9 mouse cellular contexts compared by ENCODE assay signal in the genomic region with DNA sequence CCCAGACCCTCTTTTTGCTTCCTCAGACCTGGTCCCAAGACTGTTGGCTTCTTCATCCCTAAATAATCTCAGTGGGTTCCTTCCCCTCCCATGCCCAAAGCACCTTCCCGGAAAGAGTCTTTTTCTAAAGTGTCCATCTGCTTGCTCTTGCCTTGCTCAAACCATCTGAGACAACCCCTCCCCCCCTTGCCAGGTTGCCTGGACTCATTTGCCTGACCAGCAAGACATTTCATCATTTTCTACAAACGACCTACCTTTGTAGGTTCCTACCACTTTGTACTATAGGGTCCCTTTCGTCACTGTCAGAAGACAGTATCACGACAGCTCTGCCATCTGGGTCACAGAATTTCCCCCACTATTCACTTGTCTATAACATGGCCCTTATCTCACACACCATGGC. TPM values are rescaled to one million over a fixed set of nuclear protein-coding genes. Genes with fewer than 3 reads are reported as not detected.
DNase-seq lines count a peak whose midpoint lies in the region; ATAC-seq and TF ChIP-seq lines count a peak whose summit lies in the region.
"Had no signal": no experiment of that assay in that cellular context is flagged by ENCODE, and none has a peak within 500 bp of the region (broad histone marks: within the 10 kb centered on the region; RNA-seq: fewer than 3 reads in every experiment).

No protein-coding gene starts in this region.

- H3K4me3 ChIP-seq in kidney, postnatal 0 days (replicated peaks; ENCODE audit: low read depth, low read length) = no peak overlapping the region
- H3K4me3 ChIP-seq in embryonic facial prominence, embryonic 14.5 days (ENCODE audit: low read depth, low read length) = no peak overlapping the region
- no peak overlapping the region for H3K4me3 ChIP-seq in liver, embryonic 15.5 days (replicated peaks)

- peak; percentile 47 to 67 for DNase-seq in cerebellum, postnatal 14 days
- DNase-seq in cerebellum, postnatal 36 days = no peak
- DNase-seq in kidney, postnatal 0 days (ENCODE audit: low spot score) = no peak
- DNase-seq in kidney, postnatal 36 days = no peak
- no peak for DNase-seq in embryonic facial prominence, embryonic 14.5 days (ENCODE audit: low spot score)
- DNase-seq in urinary bladder, adult 2 months (ENCODE audit: low spot score) = no peak
- DNase-seq in urinary bladder, postnatal 14 days (ENCODE audit: low spot score) = no peak
- DNase-seq: right cerebral cortex, postnatal 25 days had no signal

- 83% methylated on average over 4 of the region's 4 CpGs for WGBS in kidney, postnatal 0 days
- WGBS in embryonic facial prominence, embryonic 14.5 days = 75% methylated on average over 4 of the region's 4 CpGs
- WGBS in liver, embryonic 15.5 days (ENCODE audit: insufficient replicate concordance) = 45% methylated on average over 4 of the region's 4 CpGs

- no peaks in the 10 kb centered on the region for H3K9me3 ChIP-seq in kidney, postnatal 0 days (replicated peaks; ENCODE audit: low read length)
- no peaks in the 10 kb centered on the region for H3K9me3 ChIP-seq in embryonic facial prominence, embryonic 14.5 days (ENCODE audit: control insufficient read depth, low read length)
- H3K9me3 ChIP-seq in liver, embryonic 15.5 days (replicated peaks) = no peaks in the 10 kb centered on the region

- H3K27ac ChIP-seq in kidney, postnatal 0 days = peak overlapping the region; percentile 75
- H3K27ac ChIP-seq in embryonic facial prominence, embryonic 14.5 days (replicated peaks; ENCODE audit: low read depth, low read length) = peak overlapping the region; percentile 87; the same call in 1 of the 2 replicates
- peak overlapping the region; percentile 93 for H3K27ac ChIP-seq in liver, embryonic 15.5 days (replicated peaks)

- TF ChIP-seq CTCF in kidney, postnatal 0 days (IDR thresholded peaks at IDR 0.05; ENCODE audit: low read depth) = no peak

- no peak overlapping the region for H3K9ac ChIP-seq in kidney, postnatal 0 days (ENCODE audit: low read depth, low read length)
- no peak overlapping the region for H3K9ac ChIP-seq in embryonic facial prominence, embryonic 14.5 days (ENCODE audit: low read depth, low read length)
- H3K9ac ChIP-seq in liver, embryonic 15.5 days = peak overlapping the region; percentile 79

- no peak overlapping the region for H3K4me2 ChIP-seq in kidney, postnatal 0 days (ENCODE audit: low read length)
- H3K4me2 ChIP-seq in embryonic facial prominence, embryonic 14.5 days (ENCODE audit: low read depth, low read length) = no peak overlapping the region
- peak overlapping the region; percentile 90 for H3K4me2 ChIP-seq in liver, embryonic 15.5 days

- no peaks in the 10 kb centered on the region for H3K27me3 ChIP-seq in kidney, postnatal 0 days (ENCODE audit: insufficient read depth, low read length)
- H3K27me3 ChIP-seq in embryonic facial prominence, embryonic 14.5 days (replicated peaks; ENCODE audit: control insufficient read depth, insufficient read depth, low read length) = no peaks in the 10 kb centered on the region
- H3K27me3 ChIP-seq in liver, embryonic 15.5 days = no peaks in the 10 kb centered on the region

- H3K36me3 ChIP-seq in kidney, postnatal 0 days (ENCODE audit: insufficient read depth, low read length) = peaks cover 17% of the 10 kb centered on the region
- peaks cover 16% of the 10 kb centered on the region; the same call in 1 of the 2 replicates for H3K36me3 ChIP-seq in embryonic facial prominence, embryonic 14.5 days (ENCODE audit: control insufficient read depth, insufficient read depth, low read length)
- H3K36me3 ChIP-seq in liver, embryonic 15.5 days (replicated peaks) = peaks cover 25% of the 10 kb centered on the region

- ATAC-seq in kidney, postnatal 0 days (replicated peaks; ENCODE audit: low FRiP score, low read depth) = no peak
- ATAC-seq in embryonic facial prominence, embryonic 14.5 days (ENCODE audit: low read depth) = no peak
- no peak for ATAC-seq in liver, embryonic 15.5 days (ENCODE audit: insufficient read depth)

- H3K4me1 ChIP-seq in kidney, postnatal 0 days (replicated peaks; ENCODE audit: insufficient read depth, low read length) = peaks cover 19% of the 10 kb centered on the region; the same call in 1 of the 2 replicates
- peaks cover 38% of the 10 kb centered on the region for H3K4me1 ChIP-seq in embryonic facial prominence, embryonic 14.5 days (ENCODE audit: control insufficient read depth, insufficient read depth, low read length)
- H3K4me1 ChIP-seq in liver, embryonic 15.5 days (replicated peaks) = peaks cover 85% of the 10 kb centered on the region

RNA-seq across cellular contexts. Expression of a gene that starts 1.5 kb away (rescaled TPM):
- polyA plus RNA-seq in kidney, postnatal 0 days (2015; fragmentation: Nextera tagmentation; extraction: Ambion mirVana) = 37.5 and 39.2 TPM in 2 replicates
- polyA plus RNA-seq in embryonic facial prominence, embryonic 14.5 days (2014; fragmentation: Nextera tagmentation; extraction: Ambion mirVana) = 37.9 and 41.3 TPM in 2 replicates
- polyA plus RNA-seq in liver, embryonic 15.5 days (2015; fragmentation: Nextera tagmentation; extraction: Ambion mirVana) = 103 and 108 TPM in 2 replicates
- polyA plus RNA-seq in urinary bladder, adult 2 months (2012; rRNA removed) = 48.4 and 67.8 TPM in 2 replicates

RNA-seq across cellular contexts. Expression of a gene that starts 30.6 kb away (rescaled TPM):
- polyA plus RNA-seq in kidney, postnatal 0 days (2015; fragmentation: Nextera tagmentation; extraction: Ambion mirVana) = 0.41 and 0.58 TPM in 2 replicates
- 0.18 and 0.43 TPM in 2 replicates for polyA plus RNA-seq in embryonic facial prominence, embryonic 14.5 days (2014; fragmentation: Nextera tagmentation; extraction: Ambion mirVana)
- polyA plus RNA-seq in liver, embryonic 15.5 days (2015; fragmentation: Nextera tagmentation; extraction: Ambion mirVana) = 0.07 and 0.20 TPM in 2 replicates
- 0.04 TPM in 1 of 2 replicates, not detected in the other for polyA plus RNA-seq in urinary bladder, adult 2 months (2012; rRNA removed)

RNA-seq across cellular contexts. Expression of a gene that starts 43.4 kb away (rescaled TPM):
- 7.8 and 9.4 TPM in 2 replicates for polyA plus RNA-seq in kidney, postnatal 0 days (2015; fragmentation: Nextera tagmentation; extraction: Ambion mirVana)
- polyA plus RNA-seq in embryonic facial prominence, embryonic 14.5 days (2014; fragmentation: Nextera tagmentation; extraction: Ambion mirVana) = 40.8 and 44.2 TPM in 2 replicates
- polyA plus RNA-seq in liver, embryonic 15.5 days (2015; fragmentation: Nextera tagmentation; extraction: Ambion mirVana) = 2.6 and 3.3 TPM in 2 replicates
- polyA plus RNA-seq in urinary bladder, adult 2 months (2012; rRNA removed) = 14.0 and 18.9 TPM in 2 replicates

Comparison
In these comparisons a context has a peak if more than half of its experiments do, and no peak if none do; other contexts are left out.
1. DNase-seq: peak in cerebellum, postnatal 14 days (2 of 2); none in cerebellum, postnatal 36 days (0 of 2), kidney, postnatal 0 days (single experiment), kidney, postnatal 36 days (0 of 2), embryonic facial prominence, embryonic 14.5 days (single experiment), urinary bladder, adult 2 months (single experiment) and urinary bladder, postnatal 14 days (single experiment).
2. Peak in every context shown above with its lines, with median percentiles within 50 percentile points of each other: H3K27ac ChIP-seq.